Mouse (Mus musculus): ENCODE measurements around the gene Rtn3.

The Rtn3 gene

DNA sequence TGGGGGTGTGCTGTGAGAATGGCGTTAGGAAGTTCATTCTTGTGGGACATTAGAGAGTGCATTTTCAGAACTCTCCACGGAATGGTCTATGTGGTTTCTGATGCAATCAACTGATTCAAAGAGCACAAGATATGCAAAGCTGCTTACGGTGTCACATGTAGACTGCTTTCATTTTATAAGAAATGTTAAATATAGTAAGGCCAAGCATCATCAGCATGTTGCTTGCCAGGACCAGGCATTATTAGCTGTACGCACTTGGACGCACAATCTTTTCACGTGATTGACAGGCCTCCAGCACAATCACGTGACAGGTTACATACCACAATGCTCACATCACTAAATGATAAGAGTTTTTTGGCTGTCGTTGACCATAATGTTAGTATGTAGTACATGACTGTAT is 4.6 kb upstream of the Rtn3 start:
- no peak for DNase-seq (ENCODE audit: low read depth, low spot score)

DNA sequence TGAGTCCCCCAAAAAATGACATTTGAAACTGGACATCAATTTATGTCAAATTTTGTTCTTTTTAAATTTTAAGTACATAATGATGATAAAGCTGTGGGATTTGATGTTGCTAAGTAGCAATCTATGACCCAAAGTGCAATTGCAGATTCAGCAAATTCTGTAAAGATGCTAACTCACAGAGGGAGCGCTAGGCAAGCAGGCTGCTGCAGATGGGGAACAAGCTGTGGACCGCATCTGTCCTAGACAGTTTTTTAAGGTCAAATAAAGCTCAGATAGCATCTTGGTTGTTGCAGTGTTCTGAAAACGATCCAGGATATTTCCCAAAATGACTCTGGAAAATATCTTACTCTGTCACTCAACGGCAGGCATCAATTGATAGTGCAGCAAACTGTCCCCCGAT is 995 bp upstream of the Rtn3 start:
- DNase-seq (ENCODE audit: low read depth, low spot score): peak; percentile 26

DNA sequence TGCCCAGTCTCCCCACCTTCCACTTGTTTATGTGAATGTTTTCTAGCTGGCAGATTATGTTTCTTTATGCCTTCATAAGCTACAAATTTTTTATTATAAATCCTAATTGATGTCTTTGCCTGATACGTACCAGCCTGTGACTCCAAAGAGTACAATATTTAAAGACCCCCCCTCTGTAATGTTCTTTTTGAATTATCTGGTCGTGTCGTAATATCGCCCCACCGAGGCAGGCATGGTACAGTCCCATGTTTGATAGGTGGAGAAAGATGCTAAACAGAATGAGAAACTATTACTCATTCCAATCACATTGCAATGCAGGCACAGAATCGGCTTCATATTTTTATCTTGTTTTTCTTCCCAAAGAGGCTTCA is 416 bp upstream of the Rtn3 start:
- peak; percentile 91 for DNase-seq (ENCODE audit: low read depth, low spot score)

DNA sequence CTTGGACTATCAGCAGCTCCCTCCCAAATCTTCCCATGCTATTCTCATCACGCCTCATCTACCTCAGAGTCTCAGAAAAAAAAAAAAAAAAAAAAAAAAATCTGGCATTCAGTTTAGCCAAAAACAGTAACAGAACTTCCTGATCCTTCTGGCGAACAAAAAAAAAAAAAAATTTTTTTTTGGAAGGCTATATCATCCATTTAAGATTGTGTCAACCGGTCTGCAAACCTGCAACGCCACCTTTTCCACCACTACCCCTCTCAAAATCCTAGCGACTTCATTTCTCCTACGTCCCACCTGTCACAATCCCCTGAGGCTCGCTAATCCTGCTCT is 849 bp downstream of the Rtn3 start:
- DNase-seq (ENCODE audit: low read depth, low spot score): peak; percentile 17

DNA sequence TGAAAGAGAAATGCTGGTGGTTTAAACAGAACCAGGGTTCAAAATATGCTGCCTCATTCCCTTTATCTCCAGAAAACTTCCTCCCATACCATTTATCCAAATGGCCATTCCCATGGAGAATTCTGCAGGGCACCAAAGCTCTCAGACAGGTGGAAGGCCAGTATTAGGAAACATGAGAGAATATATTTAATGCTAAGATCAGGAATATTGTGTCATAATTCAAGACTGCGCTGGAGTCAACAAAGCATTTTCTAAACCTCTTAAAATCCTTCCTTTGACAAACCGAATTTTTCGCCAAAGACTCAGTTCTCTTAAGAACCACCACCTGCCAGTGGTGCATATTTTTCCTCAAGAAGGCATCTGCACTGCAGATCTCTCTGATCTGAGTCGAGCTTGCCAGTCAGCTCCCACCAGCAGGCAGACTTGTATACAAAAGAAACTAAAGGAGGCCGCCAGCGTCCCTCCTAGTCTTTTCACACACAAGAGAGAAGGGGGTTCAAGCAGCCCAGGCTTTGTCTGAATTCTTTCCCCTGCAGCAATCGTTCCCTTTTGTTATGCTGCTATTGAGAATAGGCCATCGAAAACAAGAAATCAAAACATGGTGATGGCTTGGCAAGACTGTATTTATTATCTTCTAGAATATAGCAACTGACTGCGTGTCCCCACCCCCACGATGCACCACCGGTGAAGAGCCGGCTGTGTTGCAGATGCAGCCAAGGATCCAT is 1.4 kb downstream of the Rtn3 start:
- peak; percentile 39 for DNase-seq (ENCODE audit: low read depth, low spot score)

DNA sequence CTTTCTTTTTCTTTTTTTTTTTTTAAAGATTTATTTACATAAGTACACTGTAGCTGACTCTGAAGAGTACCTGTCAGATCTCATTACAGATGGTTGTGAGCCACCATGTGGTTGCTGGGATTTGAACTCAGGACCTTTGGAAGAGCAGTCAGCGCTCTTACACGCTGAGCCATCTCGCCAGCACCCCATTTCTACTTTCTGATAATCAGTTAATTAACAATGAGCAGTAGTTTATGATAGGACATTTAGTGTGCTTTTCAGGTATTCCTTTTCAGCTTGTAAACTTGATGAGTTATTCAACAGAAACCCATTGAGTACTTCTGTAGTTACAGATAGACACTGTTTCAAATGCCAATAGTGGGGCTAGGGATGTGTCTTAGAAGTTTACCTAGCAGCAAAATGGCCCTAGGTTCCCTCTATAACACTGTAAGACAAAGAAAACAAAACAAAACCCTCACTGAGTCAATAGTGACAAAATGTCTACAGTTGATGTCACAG is 3.3 kb downstream of the Rtn3 start:
- no peak for DNase-seq (ENCODE audit: low read depth, low spot score)

DNA sequence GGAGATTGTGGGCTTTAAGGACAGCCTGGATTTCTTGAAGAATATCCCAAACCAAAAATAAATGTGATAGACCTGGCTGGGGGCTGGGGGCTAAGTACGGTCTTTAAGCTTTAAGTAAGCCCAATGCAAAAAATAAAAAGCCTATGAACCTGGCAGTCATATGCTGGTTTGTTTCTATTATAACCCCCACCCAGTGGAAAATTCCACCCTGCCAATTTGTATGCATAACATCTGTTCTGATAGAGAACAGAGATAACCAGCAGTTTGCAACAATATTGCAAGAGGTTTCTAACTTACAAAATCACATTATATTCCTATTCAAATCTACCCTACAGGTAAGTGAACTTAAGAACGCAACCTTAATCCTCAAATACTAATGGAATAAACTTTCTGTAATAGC is 12.4 kb downstream of the Rtn3 start:
- DNase-seq (ENCODE audit: low read depth, low spot score): no peak

DNA sequence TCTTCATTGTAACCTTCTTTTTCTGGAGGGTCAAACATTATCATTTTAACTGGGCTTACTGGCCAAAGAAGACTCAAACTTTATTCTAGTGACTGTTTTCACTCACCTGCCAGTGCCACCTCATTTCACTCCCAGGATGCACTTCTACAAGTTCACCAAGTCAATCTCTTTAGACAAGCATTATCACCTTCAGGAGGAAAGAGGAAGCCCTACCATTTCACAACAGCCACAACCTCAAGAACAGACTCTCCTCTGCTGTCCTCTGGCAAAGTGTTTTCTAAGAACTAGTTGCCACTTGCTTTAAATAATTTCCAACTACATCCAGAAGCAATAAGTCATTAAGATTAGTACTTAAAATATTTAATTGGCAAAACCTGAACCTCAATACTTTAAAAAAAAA is 15.2 kb downstream of the Rtn3 start:
- no peak for DNase-seq (ENCODE audit: low read depth, low spot score)

DNA sequence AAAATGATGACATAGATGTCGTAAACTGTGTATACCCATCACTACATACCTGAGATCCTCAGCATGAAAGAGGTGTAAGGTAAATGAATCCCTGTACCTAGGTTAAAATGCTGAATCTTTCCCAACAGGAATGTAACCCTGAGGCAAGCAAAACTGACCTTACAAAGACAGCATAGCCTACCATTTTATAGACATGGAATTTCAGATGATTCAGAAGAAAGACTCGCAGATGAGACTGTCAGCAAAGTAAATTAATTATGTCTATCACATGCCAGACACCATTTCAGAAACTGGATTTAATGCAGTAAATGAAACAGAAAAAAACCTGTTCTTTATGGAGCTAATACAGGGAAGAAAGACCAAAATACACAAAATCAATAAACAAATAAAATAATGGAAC is 23.7 kb downstream of the Rtn3 start:
- no peak for DNase-seq (ENCODE audit: low read depth, low spot score)

DNA sequence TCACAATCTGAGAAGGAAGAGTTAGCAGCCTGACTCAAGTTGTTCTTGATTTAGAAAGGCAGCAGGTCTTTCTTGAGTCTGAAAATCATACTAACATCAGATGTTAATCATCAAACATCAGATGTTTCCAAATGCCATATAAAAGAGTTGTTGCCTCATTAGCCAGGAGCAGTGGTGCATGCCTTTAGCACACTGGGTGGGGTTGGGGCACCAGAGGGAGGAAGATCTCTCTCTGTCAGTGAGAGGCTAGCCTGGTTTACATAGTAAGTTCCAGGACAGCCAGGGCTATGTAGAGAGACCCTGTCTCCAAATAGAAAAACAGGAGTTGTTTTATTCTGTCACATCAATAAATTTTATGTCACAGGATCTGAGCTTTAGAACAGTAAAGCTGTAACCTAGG is 24.2 kb downstream of the Rtn3 start:
- no peak for DNase-seq (ENCODE audit: low read depth, low spot score)

DNA sequence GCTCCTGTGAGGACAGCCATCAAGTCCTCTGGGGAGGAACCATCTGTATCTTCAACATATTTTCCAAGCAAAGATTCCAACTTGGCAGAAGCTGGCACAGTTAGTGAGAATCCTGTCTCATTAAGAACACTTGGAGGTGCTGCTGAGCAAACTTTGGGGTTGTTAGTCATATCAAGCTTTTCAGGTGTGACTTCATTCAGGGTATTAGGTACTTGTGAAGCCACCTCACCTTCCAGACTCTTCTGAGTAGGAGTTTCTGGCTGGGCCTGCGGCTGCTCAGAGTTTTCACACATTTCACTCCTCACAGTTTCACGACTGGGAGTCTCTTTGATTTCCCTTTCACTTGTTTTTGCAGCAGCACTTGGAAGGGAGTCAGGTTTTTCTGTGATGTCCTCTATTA is 26.3 kb downstream of the Rtn3 start:
- peak; percentile 34 for DNase-seq (ENCODE audit: low read depth, low spot score)

DNA sequence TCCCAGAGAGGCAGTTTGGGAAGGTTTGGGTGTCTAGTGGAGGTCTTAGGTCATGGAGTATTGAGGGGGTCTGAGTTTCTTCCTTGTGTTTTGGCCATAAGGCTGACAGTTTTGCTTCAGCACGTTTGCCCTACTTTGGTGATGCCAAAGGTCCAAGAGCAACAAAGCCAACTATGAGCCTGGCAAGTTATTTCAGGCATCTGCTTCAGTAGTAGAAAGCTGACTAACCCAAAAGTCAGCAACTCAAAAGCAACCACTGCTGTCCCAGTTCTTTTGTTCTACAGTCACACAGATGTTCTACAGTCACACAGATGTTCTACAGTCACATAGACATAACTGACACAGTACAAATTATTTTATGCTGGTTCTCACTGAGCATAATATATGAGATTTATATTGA is 37.5 kb downstream of the Rtn3 start:
- no peak for DNase-seq (ENCODE audit: low read depth, low spot score)

DNA sequence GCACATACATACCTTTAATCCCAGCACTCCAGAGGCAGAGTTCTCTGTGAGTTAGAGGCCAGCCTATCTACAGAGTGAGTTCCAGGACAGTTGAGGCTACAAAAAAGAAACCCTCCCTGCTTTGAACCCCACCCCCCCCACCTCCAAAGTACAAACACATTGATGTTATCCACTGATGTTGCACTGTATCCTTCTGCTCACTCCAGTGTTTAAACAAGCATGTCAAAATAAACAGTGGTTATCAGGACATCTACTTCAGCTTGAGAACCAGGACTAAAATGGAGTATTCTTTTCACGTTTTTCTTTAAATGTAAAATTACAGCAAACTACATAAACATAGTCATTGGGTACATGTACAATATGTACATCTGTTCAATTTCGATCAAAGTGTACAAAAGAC is 38.0 kb downstream of the Rtn3 start:
- DNase-seq (ENCODE audit: low read depth, low spot score): no peak

DNA sequence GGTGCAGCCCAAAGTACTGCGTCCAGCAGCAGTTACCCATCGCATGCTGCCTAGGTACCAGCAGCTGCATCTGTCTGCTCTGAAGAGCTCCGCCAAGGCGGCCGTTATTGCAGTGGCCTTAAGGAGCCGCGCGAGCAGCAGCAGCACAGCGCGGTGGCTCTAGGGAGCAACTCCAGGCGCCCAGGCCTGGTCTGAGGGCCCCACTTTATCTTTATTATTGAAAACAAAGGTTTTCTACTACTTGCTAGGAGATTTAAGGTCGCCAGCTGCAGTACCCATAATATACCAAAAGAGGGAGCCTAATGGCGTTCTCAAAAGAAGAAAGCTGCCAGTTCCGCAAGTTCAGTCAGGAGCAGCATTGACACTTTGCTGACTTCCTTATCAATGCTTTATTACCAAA is 41.6 kb downstream of the Rtn3 start:
- peak; percentile 52 for DNase-seq (ENCODE audit: low read depth, low spot score)

DNA sequence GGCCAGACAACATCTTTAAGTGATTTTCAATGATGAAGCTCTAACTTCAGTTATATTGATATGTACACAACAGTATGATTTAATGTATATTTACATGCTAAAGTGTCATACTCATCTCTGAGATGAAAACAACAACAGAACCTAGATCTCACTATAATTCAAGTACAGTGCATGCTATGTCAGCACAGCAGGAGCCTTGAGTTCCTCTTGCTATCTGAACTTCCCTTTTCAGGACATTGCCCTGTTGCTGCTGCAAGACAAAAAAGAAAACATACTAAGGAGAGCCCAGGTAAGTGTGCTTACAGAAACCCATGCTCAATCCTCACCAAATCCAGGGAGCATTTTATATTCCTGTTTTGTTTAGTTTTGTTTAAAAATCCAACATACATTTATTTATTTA is 44.8 kb downstream of the Rtn3 start:
- no peak for DNase-seq (ENCODE audit: low read depth, low spot score)

DNA sequence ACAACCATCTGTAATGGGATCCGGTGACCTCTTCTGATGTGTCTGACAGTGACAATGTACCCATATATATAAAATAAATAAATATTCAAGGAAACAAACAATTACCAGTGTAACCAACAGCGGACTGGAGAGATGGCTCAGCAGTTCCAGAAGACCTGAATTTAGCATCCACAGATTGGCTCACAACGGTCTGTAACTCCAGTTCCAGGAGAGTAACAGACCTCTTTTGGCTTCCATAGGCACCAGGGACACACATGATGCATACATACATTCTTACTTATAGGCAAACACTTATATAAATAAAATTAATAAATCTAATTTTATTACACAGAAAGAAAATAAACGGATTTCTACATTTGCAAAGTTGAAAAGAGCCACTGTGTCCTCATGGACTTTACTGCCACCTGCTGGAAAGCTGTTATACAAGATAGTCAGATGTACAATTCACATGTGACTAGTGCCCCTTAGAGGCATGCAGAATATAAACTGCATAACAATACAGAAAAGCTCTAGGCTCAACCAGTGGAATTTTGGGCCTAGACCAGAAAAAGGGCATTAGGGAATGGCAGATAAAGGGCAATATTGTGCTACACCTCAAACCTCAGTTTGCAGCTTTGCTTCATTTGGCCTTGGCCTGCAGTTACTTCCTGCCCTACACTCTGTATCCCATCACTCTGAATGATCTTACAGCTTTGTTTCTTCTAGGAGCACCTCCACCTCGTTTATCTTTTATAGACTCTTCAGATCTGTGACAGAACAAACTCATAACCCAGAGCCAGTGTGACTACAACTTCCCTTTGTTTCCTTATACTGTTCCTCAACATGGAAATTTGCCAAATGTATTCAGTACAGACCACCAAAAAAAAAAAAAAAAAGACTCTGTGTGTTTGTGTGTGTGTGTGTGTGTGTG is 46.8 kb downstream of the Rtn3 start:
- peak; percentile 55 for DNase-seq (ENCODE audit: low read depth, low spot score)

DNA sequence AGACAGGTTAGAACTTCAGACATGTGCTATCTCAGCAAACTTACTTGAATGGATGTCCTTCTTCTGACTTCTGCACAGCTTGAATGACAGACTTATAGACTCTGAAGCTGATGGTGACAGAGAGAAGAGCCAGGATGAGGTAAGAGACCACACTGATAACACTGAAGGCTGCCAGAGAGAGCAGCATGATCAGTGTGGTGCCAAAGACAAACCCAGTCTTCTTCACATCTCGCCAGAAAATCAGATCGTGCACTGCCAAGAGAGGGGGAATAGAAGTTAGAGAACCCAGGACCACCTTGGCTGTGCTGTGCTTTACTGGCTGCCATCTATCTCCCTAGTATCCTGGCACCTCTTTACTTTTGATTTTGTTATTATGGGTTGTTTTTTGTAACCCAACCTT is 48.2 kb downstream of the Rtn3 start:
- no peak for DNase-seq (ENCODE audit: low read depth, low spot score)

DNA sequence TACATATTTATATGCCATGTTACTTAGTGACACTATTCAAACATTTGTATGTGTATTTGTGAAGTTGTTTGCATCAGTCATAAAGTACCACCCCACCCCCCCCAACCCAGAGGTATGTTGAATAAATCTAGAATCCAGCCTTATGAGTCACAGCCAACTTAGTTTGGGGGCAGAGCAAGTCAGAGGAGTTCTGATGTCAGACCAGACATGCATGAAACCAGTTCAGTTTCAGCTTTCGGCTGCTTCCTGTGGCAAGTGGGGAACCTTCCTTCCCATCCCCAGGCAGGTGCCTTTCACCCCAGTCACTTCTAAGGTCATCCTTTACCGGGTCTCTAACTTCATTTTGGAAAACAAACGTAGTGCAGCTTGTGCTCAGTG is 57.7 kb downstream of the Rtn3 start:
- DNase-seq (ENCODE audit: low read depth, low spot score): no peak

DNA sequence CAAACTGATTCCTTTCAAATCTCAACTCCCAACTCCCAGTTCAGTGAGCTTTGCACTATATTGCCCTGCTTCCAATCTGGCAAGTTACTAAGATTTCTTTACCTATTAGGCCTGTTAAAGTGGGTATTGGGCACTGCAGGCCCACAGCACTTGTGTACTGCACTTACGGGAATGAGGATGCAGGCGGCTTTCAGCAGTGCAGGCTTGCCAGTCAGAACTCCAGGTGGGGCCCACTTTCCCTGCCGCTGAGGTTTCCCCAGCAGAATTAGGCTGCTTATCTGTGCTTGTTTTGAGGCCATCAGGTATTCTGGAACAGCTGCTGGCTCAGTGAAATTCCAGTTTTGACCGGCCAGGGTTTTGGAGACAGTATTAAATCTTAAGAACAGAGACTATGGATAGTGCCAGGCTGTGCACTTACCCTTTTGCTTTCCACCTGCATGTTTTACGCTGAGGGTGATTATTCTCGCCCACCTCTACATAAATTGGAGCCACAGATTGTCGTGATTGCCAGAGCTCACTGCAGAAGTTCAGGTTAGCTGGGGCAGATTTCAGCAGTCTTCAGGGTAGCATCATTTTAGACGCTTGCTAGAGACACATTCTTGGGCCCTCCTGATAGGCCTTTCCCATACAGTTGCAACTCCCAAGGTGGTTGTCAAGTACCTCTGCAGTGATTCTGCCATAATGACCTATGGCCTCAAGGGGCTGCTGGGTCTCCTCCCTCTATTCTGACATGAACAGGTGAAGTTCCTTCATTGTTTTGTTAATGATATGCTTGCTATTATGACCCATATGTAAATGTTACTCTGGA is 58.3 kb downstream of the Rtn3 start:
- no peak for DNase-seq (ENCODE audit: low read depth, low spot score)

DNA sequence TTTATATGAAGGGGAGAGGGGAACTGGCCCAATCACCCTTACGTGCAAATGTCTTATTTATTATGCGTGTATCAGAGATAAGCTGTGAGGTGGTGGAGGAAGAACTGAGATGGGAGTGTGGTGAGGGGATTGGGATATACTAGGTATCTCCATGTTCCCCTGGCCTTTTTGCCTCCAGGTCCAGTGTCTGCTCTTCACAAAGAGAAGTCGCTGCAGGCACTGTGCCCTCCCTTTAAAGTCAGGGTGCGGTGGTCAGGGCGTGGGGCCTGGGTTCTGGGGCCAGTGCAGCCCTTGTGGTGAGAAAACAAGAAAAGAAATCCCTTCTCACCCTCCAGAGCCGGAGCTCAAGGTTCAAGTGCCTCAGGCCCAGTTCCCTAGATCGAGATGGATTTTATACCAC is 59.0 kb downstream of the Rtn3 start:
- no peak for DNase-seq (ENCODE audit: low read depth, low spot score)

DNA sequence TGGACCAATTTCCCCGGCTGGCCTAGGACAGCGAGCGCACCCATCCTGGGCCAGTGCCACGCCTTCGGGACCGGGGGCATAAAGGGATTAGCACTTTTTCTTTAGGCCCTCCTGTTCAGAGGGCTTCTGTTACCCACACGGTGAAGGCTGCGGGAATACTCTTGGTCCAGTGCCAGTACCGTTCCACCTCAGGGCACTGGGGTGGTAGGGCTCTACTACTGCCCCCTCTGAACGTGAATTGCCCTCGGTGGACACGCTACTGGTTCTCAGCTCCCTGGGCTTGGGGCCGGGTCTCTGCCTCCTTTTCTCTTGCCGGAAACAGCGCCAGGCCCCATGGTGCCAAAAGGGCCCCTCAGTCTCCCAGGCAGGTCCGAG is 59.4 kb downstream of the Rtn3 start:
- DNase-seq (ENCODE audit: low read depth, low spot score): no peak

DNA sequence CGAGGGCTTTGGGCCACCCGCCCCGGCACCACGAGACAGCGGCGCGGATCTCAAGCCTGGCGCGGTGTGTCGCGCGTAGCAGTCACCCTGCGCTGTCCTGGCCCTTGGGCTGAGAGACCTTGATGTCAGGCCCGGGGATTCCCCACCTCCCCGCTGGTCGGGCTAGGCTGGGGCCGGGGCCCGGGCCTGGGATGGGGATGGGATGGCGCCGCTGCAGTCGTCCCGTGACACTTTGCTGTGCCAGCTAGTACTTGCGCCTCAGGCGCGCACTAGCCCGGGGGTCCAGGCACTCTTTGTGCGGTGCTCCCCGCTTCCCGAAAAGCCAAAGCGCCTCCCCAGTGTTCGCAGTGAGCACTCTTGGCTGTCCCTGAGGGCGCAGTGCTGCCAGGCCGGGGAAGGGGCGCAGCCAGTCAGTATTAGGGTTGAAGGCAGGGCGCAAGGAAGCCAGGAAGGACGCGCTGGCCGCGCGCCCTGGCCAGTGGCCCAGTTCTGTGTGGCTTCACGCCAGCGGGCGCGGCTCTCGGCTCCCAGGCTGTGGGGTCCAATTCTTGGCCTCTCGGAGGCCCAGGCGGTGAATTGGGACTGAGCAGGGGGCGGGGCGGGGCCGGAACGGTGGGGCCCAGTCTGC is 59.9 kb downstream of the Rtn3 start:
- DNase-seq (ENCODE audit: low read depth, low spot score): no peak

All from telencephalon, adult 2 months (tissue).